Mouse (Mus musculus) heart, embryonic 14.5 days (tissue): ENCODE results near the gene Lrfn2. TPM values are rescaled to one million over a fixed set of nuclear protein-coding genes. Genes with fewer than 3 reads are reported as not detected.

ENCODE experiments used
- ATAC-seq: fragments of 200-750 bp; cut with Nextera tagmentation; 2 replicates; pipeline ENCODE4 v1.8.0; 2017; ENCODE audit warnings: low read depth, moderate TSS enrichment; ENCODE audit not compliant: insufficient number of reproducible peaks, insufficient read depth, low FRiP score
- H3K27ac ChIP-seq, 2 experiments: fragments of 200-500 bp in 1 of 2; fragments of 300-500 bp in 1 of 2; sonication (generic) in 1 of 2; replicated peaks in 1 of 2; 2 replicates each; pipeline ENCODE4 v1.5.1; 2012 to 2014; ENCODE audit warnings: low read depth in 2 of 2, low read length in 2 of 2, control low read depth in 1 of 2, mild to moderate bottlenecking in 1 of 2, mixed read lengths in 1 of 2; ENCODE audit not compliant: control insufficient read depth in 1 of 2, insufficient read depth in 1 of 2
- H3K27me3 ChIP-seq: fragments of 300-500 bp; sonication (generic); 2 replicates; pipeline ENCODE4 v1.6.1; 2014; ENCODE audit warnings: mild to moderate bottlenecking, low read length, control low read depth; ENCODE audit not compliant: control insufficient read depth, insufficient read depth
- H3K36me3 ChIP-seq: fragments of 300-500 bp; sonication (generic); 2 replicates; pipeline ENCODE4 v1.6.1; 2014; ENCODE audit warnings: mild to moderate bottlenecking, control low read depth, low read length, mixed read lengths; ENCODE audit not compliant: control insufficient read depth, insufficient read depth
- H3K4me1 ChIP-seq, 2 experiments: fragments of 200-500 bp in 1 of 2; fragments of 300-500 bp in 1 of 2; sonication (generic) in 1 of 2; 2 replicates each; pipeline ENCODE4 v1.6.1; 2012 to 2014; ENCODE audit warnings: low read length in 2 of 2, control low read depth in 1 of 2, mixed read lengths in 1 of 2; ENCODE audit not compliant: control insufficient read depth in 2 of 2, insufficient read depth in 2 of 2
- H3K4me2 ChIP-seq: fragments of 300-500 bp; sonication (generic); 2 replicates; pipeline ENCODE4 v1.6.1; 2014; ENCODE audit warnings: mild to moderate bottlenecking, low read length
- H3K4me3 ChIP-seq, 2 experiments: fragments of 200-500 bp in 1 of 2; fragments of 300-500 bp in 1 of 2; sonication (generic) in 1 of 2; 2 replicates each; pipeline ENCODE4 v1.5.1; 2012 to 2014; ENCODE audit warnings: low read length in 2 of 2, mild to moderate bottlenecking in 2 of 2, control low read depth in 1 of 2, low read depth in 1 of 2, moderate library complexity in 1 of 2; ENCODE audit not compliant: control insufficient read depth in 1 of 2, insufficient read depth in 1 of 2
- H3K9ac ChIP-seq: fragments of 300-500 bp; sonication (generic); 2 replicates; pipeline ENCODE4 v1.6.1; 2014; ENCODE audit warnings: mild to moderate bottlenecking, low read length
- H3K9me3 ChIP-seq: fragments of 300-500 bp; sonication (generic); 2 replicates; pipeline ENCODE4 v1.6.1; 2016; ENCODE audit warnings: low read length, control low read depth; ENCODE audit not compliant: control insufficient read depth
- WGBS: fragments of 180-500 bp; shearing (Covaris S2); extraction: QIAGEN DNeasy Blood & Tissue Kit; methylation state at CpG from one replicate; pipeline ENCODE4 v1.1.7; 2014; 5-methylcytosine and 5-hydroxymethylcytosine counted together
- polyA plus RNA-seq: library from polyadenylated mRNA; unstranded; fragments of >200 nt; fragmentation: Nextera tagmentation; extraction: Ambion mirVana; gene quantifications from 2 replicates; pipeline ENCODE4 v1.2.1, GENCODE M21; 2014

Gene Lrfn2
- polyA plus RNA-seq, 1 experiment from 2014 or later: 0.34 TPM

DNA sequence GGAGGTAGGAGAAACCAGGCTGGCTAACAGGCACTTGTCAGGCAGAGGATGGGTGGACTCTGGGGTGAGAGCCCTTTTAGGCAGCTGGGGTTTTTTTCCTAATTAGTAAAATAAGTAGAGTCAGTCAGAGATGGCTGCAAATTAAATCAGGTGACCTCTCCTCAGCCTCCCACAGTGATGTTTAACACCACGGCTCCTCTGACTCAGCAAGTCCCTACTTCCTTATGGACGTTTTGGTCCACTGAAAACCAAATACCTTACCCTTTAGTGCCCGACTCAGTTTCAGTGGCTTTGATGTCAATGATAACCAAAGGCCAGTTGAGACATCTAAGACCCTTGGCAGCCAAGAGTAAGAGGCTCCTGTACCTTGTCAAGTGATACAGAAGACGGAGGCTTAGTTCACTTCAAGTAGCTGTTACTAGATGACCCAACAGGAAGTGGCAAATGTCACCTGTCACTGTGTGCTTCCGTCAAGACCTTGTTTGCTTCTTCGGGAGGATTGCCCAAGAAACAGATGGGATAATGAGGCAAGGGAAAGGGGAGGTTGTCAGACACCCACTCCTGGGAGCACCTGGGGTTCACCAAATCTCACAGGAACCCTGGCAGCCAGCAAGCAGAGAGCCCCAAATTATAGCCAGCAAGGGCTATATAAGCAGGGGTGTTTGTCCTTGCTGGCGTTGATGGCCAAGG, 77.3 kb downstream of the Lrfn2 start:
- no peak overlapping the region for H3K9ac ChIP-seq
- H3K36me3 ChIP-seq: no peaks in the 10 kb centered on the region
- no peaks in the 10 kb centered on the region for H3K27me3 ChIP-seq
- WGBS: 38% methylated on average over 7 of the region's 7 CpGs
- no peaks in the 10 kb centered on the region for H3K9me3 ChIP-seq
- H3K4me1 ChIP-seq: no peaks in the 10 kb centered on the region
- no peak overlapping the region for H3K27ac ChIP-seq
- no peak overlapping the region for H3K4me3 ChIP-seq
- ATAC-seq: no peak
- H3K4me2 ChIP-seq: no peak overlapping the region

DNA sequence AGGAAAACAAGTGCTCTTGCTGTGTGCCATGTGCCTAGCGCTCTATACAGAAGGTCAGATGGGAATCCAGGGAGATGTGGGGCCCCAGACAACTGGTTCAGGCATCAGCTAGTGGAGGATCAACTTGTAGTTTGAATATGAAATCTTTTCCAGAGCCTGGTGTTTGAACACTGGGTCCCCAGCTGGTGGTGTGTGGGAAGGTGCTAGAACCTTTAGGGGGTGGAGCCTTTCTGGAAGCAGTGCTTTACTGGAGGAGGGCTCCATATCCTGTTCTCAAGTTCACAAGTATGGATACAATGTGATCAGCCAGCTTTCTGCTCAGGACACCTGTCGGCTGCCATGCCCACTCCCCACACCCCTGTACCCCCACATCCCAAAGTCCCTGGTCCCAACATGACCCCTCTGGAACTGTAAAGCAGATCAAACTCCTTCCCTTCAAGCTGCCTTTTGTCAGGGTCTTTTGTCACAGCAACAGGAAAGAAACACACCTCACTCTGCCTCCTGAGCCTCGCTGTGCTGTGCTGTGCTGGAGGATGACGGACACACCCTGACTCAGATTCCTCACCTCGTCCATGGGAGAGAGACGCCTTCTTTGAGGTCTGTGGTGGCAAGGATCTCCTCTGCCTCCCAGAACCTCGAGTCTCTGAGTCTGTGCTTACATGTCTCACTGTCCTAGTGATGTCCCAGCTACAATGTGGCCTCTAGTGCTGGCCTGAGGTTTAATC, 81.9 kb downstream of the Lrfn2 start:
- Histone ChIP-seq H3K27me3 (no peaks in the 10 kb centered on the region; the same call in 1 of the 2 replicates), H3K4me3 (no peak overlapping the region), H3K36me3 (no peaks in the 10 kb centered on the region), H3K27ac (no peak overlapping the region), H3K4me2 (no peak overlapping the region), H3K4me1 (no peaks in the 10 kb centered on the region), H3K9me3 (0 out of 2 replicates have a peak, but pooled peaks cover 4% of the 10 kb centered on the region), H3K9ac (no peak overlapping the region)
- no peak for ATAC-seq
- WGBS: 65% methylated on average over 7 of the region's 7 CpGs

DNA sequence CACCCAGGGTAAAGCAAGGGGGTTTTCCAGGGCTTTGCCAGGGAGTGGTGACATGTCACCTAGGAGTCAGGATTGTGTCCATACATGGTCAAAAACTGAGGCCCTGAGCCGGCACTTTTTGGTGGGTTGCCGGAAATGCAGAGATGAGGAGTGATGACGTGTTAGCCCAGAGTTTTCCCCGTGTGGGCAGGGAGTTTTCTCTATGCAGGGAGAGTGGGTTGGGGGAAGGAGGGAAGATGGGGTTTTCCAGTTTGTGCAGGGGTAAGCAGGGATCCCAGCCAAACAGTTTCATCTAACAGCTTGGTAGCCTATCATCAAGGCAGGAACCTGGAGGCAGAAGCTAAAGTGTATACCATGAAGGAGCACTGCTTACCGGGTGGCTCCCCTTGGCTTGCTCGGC, 83.2 kb downstream of the Lrfn2 start:
- Histone ChIP-seq H3K36me3 (no peaks in the 10 kb centered on the region), H3K4me1 (no peaks in the 10 kb centered on the region), H3K27ac (no peak overlapping the region), H3K4me2 (no peak overlapping the region), H3K9ac (no peak overlapping the region), H3K9me3 (0 out of 2 replicates have a peak, but pooled peaks cover 4% of the 10 kb centered on the region), H3K27me3 (no peaks in the 10 kb centered on the region; the same call in 1 of the 2 replicates), H3K4me3 (no peak overlapping the region)
- WGBS: 70% methylated on average over 6 of the region's 6 CpGs
- no peak for ATAC-seq

DNA sequence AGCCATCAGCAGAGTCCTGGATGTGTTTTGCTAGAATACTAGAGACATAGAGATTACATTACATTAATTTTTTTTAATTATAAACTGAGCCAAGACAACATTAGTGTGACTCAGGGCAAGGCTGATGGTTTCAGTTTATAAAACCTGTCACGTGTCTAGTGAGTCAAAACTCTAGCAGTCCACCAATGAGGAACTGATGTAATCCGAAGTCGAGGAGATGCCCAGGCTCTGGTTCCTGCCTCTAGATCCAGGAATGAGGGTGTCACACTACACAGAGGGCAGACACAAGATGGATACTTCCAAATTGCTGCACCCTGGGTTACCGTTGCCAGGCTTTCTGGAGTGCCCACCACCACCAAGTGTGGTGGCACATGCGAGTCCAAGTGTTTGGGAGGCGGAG, 84.0 kb downstream of the Lrfn2 start:
- Histone ChIP-seq H3K9ac (no peak overlapping the region), H3K27ac (no peak overlapping the region), H3K9me3 (0 out of 2 replicates have a peak, but pooled peaks cover 4% of the 10 kb centered on the region), H3K4me2 (no peak overlapping the region), H3K4me1 (no peaks in the 10 kb centered on the region), H3K4me3 (no peak overlapping the region), H3K27me3 (no peaks in the 10 kb centered on the region; the same call in 1 of the 2 replicates), H3K36me3 (no peaks in the 10 kb centered on the region)
- no peak for ATAC-seq
- 92% methylated on average over 6 of the region's 6 CpGs for WGBS

DNA sequence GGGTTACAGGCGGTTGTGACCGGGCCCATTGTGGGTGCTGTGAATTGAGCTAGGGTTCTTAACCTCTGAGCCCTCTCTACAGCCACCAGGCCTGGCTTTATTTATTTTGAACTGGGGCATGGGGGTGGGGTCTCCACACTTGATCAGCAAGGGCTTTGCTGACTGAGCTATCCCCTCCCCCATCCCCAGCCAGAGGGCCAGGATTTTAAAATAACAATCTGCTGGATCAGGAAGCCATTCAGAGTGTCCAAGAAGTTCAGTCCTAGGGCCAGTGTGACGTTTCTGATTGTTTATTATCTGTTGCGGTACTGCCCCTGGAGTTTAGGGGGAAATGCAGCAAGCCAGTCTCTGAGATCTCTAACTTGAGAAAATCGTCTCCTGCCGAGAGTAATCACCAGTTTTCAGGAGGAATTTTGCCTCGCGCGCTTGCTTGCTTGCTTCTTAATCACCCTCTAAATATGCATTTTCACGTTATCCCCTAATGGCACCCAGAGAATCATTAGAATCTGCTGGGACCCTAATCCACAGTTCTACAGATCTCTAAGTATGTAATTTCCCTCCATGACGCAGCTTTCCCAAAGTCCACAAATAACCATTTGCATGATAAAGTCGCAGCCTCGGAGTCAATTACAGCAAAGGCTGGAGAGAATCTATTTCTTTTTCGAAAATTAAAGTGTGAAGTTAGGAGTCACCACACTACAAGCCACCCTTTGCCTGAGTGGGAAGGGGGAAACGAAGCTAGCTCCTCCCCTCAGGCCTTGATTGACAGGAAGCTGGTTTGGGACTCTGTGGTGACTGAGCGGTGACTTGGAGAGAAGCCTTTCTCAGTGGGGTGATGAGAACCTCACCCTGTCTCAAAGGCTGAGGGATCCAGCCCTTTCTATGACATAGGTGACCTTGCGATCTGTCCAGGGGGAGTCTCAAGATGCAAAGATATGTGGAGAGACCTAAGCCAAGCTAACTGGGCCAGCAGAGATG, 85.5 kb downstream of the Lrfn2 start:
- 37% methylated on average over 17 of the region's 17 CpGs for WGBS
- no peak overlapping the region for H3K4me2 ChIP-seq
- 0 out of 2 replicates have a peak, but pooled peaks cover 4% of the 10 kb centered on the region for H3K9me3 ChIP-seq
- H3K9ac ChIP-seq: no peak overlapping the region
- no peaks in the 10 kb centered on the region for H3K36me3 ChIP-seq
- no peak overlapping the region for H3K4me3 ChIP-seq
- H3K27me3 ChIP-seq: no peaks in the 10 kb centered on the region; the same call in 1 of the 2 replicates
- no peaks in the 10 kb centered on the region for H3K4me1 ChIP-seq
- no peak for ATAC-seq
- no peak overlapping the region for H3K27ac ChIP-seq

DNA sequence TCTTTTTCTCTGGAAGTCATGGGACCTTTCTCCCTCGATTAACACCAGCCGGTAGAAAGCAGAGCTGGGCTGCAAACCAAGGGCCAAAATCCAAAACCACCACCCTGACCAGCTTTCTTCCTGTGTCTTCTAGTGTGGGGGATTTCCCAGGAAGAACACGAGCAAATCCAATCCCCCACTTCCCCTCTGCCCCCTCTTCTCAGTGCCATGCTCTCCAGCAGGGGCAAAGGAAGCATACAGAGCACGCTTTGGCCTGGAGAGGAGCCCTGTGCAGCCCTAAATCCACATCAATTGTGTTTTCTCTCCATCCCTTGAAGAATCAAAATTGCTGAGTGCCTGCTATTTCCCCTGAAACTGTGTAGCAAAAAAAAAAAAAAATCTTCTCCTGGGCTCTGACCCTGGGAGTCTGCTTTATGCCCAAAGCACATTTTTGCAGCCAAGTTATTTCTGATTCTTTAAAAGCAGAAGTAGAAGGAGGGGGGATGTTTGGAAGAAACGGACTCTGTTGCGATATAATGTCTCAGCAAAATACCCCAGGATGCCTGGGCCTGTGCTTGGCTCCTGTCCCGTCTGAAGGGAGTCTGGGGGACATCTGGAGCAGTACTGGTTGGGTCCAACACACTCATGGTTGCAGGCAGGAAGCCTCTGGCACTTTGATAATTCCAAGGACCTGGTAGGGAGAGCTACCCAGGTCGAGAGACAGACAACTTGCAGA, 86.8 kb downstream of the Lrfn2 start:
- no peak overlapping the region for H3K4me3 ChIP-seq
- H3K27me3 ChIP-seq: no peaks in the 10 kb centered on the region; the same call in 1 of the 2 replicates
- no peak overlapping the region for H3K4me2 ChIP-seq
- H3K36me3 ChIP-seq: no peaks in the 10 kb centered on the region
- 0 out of 2 replicates have a peak, but pooled peaks cover 4% of the 10 kb centered on the region for H3K9me3 ChIP-seq
- no peaks in the 10 kb centered on the region for H3K4me1 ChIP-seq
- H3K9ac ChIP-seq: no peak overlapping the region
- H3K27ac ChIP-seq: no peak overlapping the region
- ATAC-seq: no peak
- 67% methylated on average over 8 of the region's 8 CpGs for WGBS
